Comparison of ENCODE assay signal across 19 mouse cellular contexts in genomic region chr19:4729186-4729585, GRCm38 (mm10). TPM values are rescaled to one million over a fixed set of nuclear protein-coding genes. Genes with fewer than 3 reads are reported as not detected.
DNase-seq lines count a peak whose midpoint lies in the region; ATAC-seq and TF ChIP-seq lines count a peak whose summit lies in the region.
"Had no signal": no experiment of that assay in that cellular context is flagged by ENCODE, and none has a peak within 500 bp of the region (broad histone marks: within the 10 kb centered on the region; RNA-seq: fewer than 3 reads in every experiment).

No protein-coding gene starts in this region.

- peaks cover 6% of the 10 kb centered on the region; the same call in 1 of the 2 replicates for H3K79me2 ChIP-seq in liver, adult 2 months (ENCODE audit: control insufficient read depth, insufficient read depth, low read length)

- H3K9ac ChIP-seq in liver, adult 2 months (ENCODE audit: low read depth, low read length) = no peak overlapping the region
- H3K9ac ChIP-seq in liver, embryonic 12.5 days = no peak overlapping the region

- TF ChIP-seq POLR2A in liver, adult 2 months (IDR thresholded peaks at IDR 0.05; ENCODE audit: extremely low read depth, insufficient read depth, low read length) = no peak

- H3K27me3 ChIP-seq in liver, adult 2 months (ENCODE audit: control insufficient read depth, insufficient read depth, low read length) = no peaks in the 10 kb centered on the region
- H3K27me3 ChIP-seq in liver, embryonic 12.5 days (replicated peaks) = peaks cover 14% of the 10 kb centered on the region; the same call in 1 of the 2 replicates
- H3K27me3 ChIP-seq: Patski had no signal

- peak; percentile 55 for DNase-seq in liver, adult 2 months (ENCODE audit: extremely low read depth, low read depth, low spot score)
- peak; percentile 1 for DNase-seq in urinary bladder, postnatal 14 days (ENCODE audit: low spot score)
- no peak for DNase-seq in urinary bladder, postnatal 4 days (ENCODE audit: low spot score in 2 of 2)
- DNase-seq: adrenal gland, adult 2 months; adrenal gland, adult 8-10 months; adrenal gland, postnatal 10 days; adrenal gland, postnatal 14 days; adrenal gland, postnatal 25 days; adrenal gland, postnatal 36 days; B cell, adult 2 months; cerebellum, adult 11 months; cerebellum, adult 11-12 months; cerebellum, adult 18-20 months had no signal

- H3K27ac ChIP-seq in liver, adult 2 months (replicated peaks; ENCODE audit: insufficient read depth, low read depth, low read length) = no peak overlapping the region
- no peak overlapping the region for H3K27ac ChIP-seq in liver, embryonic 12.5 days

- no peak overlapping the region for H3K4me2 ChIP-seq in liver, embryonic 12.5 days

- WGBS in liver, adult 2 months = 57% methylated on average over 9 of the region's 9 CpGs
- 72% methylated on average over 9 of the region's 9 CpGs for WGBS in liver, embryonic 12.5 days (ENCODE audit: insufficient replicate concordance)

- no peaks in the 10 kb centered on the region for H3K4me1 ChIP-seq in liver, adult 2 months (ENCODE audit: control insufficient read depth, insufficient read depth, low read length)
- no peaks in the 10 kb centered on the region for H3K4me1 ChIP-seq in liver, embryonic 12.5 days

- no peak for ATAC-seq in liver, embryonic 12.5 days
- ATAC-seq: activated CD4-positive, CD25-positive, alpha-beta regulatory T cell, adult 4 months; CD4-positive, CD25-positive, alpha-beta regulatory T cell, adult 4 months; Patski had no signal

- H3K36me3 ChIP-seq in liver, adult 2 months (ENCODE audit: control insufficient read depth, insufficient read depth, low read length) = peaks cover 48% of the 10 kb centered on the region
- no peaks in the 10 kb centered on the region for H3K36me3 ChIP-seq in liver, embryonic 12.5 days
- H3K36me3 ChIP-seq: G1E had no signal

- H3K4me3 ChIP-seq in liver, adult 2 months (ENCODE audit: insufficient read depth, low read depth, low read length) = no peak overlapping the region
- no peak overlapping the region for H3K4me3 ChIP-seq in liver, embryonic 12.5 days

- no peak for TF ChIP-seq CTCF in liver, adult 2 months (IDR thresholded peaks at IDR 0.05; ENCODE audit: low read depth, low read length)

- H3K9me3 ChIP-seq in liver, embryonic 12.5 days (replicated peaks) = no peaks in the 10 kb centered on the region
- H3K9me3 ChIP-seq: G1E had no signal

RNA-seq across cellular contexts. Expression of gene Sptbn2, which starts 18.2 kb away (rescaled TPM):
- 36.7 and 41.3 TPM in 2 replicates for total RNA-seq in liver, adult 2 months (2014; rRNA removed)
- polyA plus RNA-seq in liver, adult 2 months (2012; rRNA removed) = 11.7 and 12.9 TPM in 2 replicates
- polyA plus RNA-seq in liver, embryonic 12.5 days (2016; fragmentation: Nextera tagmentation; extraction: Ambion mirVana) = 0.14 and 0.30 TPM in 2 replicates

RNA-seq across cellular contexts. Expression of gene Rbm4b, which starts 27.1 kb away (rescaled TPM):
- total RNA-seq in liver, adult 2 months (2014; rRNA removed) = 19.9 and 20.3 TPM in 2 replicates
- polyA plus RNA-seq in liver, adult 2 months (2012; rRNA removed) = 6.8 and 7.9 TPM in 2 replicates
- 22.7 and 24.0 TPM in 2 replicates for polyA plus RNA-seq in liver, embryonic 12.5 days (2016; fragmentation: Nextera tagmentation; extraction: Ambion mirVana)

RNA-seq across cellular contexts. Expression of gene Gm960, which starts 30.7 kb away (rescaled TPM):
- 0.09 and 0.40 TPM in 2 replicates for total RNA-seq in liver, adult 2 months (2014; rRNA removed)
- polyA plus RNA-seq in liver, adult 2 months (2012; rRNA removed) = 0.34 and 0.61 TPM in 2 replicates
- polyA plus RNA-seq in liver, embryonic 12.5 days (2016; fragmentation: Nextera tagmentation; extraction: Ambion mirVana) = 0.43 and 1.1 TPM in 2 replicates
- total RNA-seq: adrenal gland, adult 18-20 months; adrenal gland, postnatal 14 days; adrenal gland, postnatal 25 days had no signal
- polyA plus RNA-seq: activated CD4-positive, CD25-positive, alpha-beta regulatory T cell, adult 4 months; CD4-positive, CD25-positive, alpha-beta regulatory T cell, adult 4 months; G1E had no signal

Comparison
In these comparisons a context has a peak if more than half of its experiments do, and no peak if none do; other contexts are left out.
1. DNase-seq: peak in liver, adult 2 months (single experiment) and urinary bladder, postnatal 14 days (single experiment); none in urinary bladder, postnatal 4 days (0 of 2).